Mouse (Mus musculus) stomach, postnatal 0 days (tissue): ENCODE measurements around the gene Eif2ak1. TPM values are rescaled to one million over a fixed set of nuclear protein-coding genes. Genes with fewer than 3 reads are reported as not detected.

Experiments used
- ATAC-seq: fragments of 200-750 bp; cut with Nextera tagmentation; 2 replicates; pipeline ENCODE4 v1.8.0; 2017; ENCODE audit not compliant: low FRiP score, low TSS enrichment
- DNase-seq: peaks from one replicate; pipeline ENCODE4 v3.0.0-alpha.2; 2016; ENCODE audit warnings: low spot score
- H3K27ac ChIP-seq: fragments of 300-500 bp; sonication (generic); replicated peaks from 2 replicates; pipeline ENCODE4 v1.5.1; 2014; ENCODE audit warnings: mild to moderate bottlenecking, control low read depth
- H3K27me3 ChIP-seq: fragments of 300-500 bp; sonication (generic); 2 replicates; pipeline ENCODE4 v1.6.1; 2014; ENCODE audit warnings: low read length; ENCODE audit not compliant: control insufficient read depth, insufficient read depth
- H3K36me3 ChIP-seq: fragments of 300-500 bp; sonication (generic); 2 replicates; pipeline ENCODE4 v1.6.1; 2014; ENCODE audit warnings: low read length, mixed read lengths; ENCODE audit not compliant: control insufficient read depth, insufficient read depth
- H3K4me1 ChIP-seq: fragments of 300-500 bp; sonication (generic); replicated peaks from 2 replicates; pipeline ENCODE4 v1.6.1; 2014; ENCODE audit warnings: antibody characterized with exemption; ENCODE audit not compliant: control insufficient read depth, insufficient read depth
- H3K4me2 ChIP-seq: fragments of 300-500 bp; sonication (generic); replicated peaks from 2 replicates; pipeline ENCODE4 v1.6.1; 2014; ENCODE audit warnings: low read depth, mild to moderate bottlenecking, control low read depth, moderate library complexity
- H3K4me3 ChIP-seq: fragments of 300-500 bp; sonication (generic); 2 replicates; pipeline ENCODE4 v1.5.1; 2014; ENCODE audit warnings: low read depth, low read length, control low read depth
- H3K9ac ChIP-seq: fragments of 300-500 bp; sonication (generic); 2 replicates; pipeline ENCODE4 v1.6.1; 2014; ENCODE audit warnings: mild to moderate bottlenecking, low read length, control low read depth, mixed read lengths
- H3K9me3 ChIP-seq: fragments of 300-500 bp; sonication (generic); 2 replicates; pipeline ENCODE4 v1.6.1; 2016; ENCODE audit warnings: low read length; ENCODE audit not compliant: control insufficient read depth
- CTCF ChIP-seq: IDR thresholded peaks from 2 replicates; pipeline ENCODE4 v1.5.1; 2016; ENCODE audit warnings: antibody characterized with exemption, low read depth, mild to moderate bottlenecking, moderate library complexity
- EP300 ChIP-seq: optimal IDR thresholded peaks from 2 replicates; pipeline ENCODE3; 2016; ENCODE audit warnings: antibody characterized with exemption
- WGBS: fragments of 180-500 bp; shearing (Covaris S2); extraction: QIAGEN DNeasy Blood & Tissue Kit; methylation state at CpG from one replicate; pipeline ENCODE4 v1.1.7; 2014; 5-methylcytosine and 5-hydroxymethylcytosine counted together
- polyA plus RNA-seq: library from polyadenylated mRNA; unstranded; fragments of >200 nt; fragmentation: Nextera tagmentation; extraction: Ambion mirVana; gene quantifications from 2 replicates; pipeline ENCODE4 v1.2.1, GENCODE M21; 2015

Eif2ak1 gene
- polyA plus RNA-seq, 1 experiment from 2014 or later, result 19.9 TPM

- H3K4me2 ChIP-seq, result no peak overlapping the region
- 81% methylated on average over 6 of the region's 6 CpGs for WGBS
- no peak for DNase-seq
- TF ChIP-seq EP300, result no peak
- TF ChIP-seq CTCF, result no peak
- no peaks in the 10 kb centered on the region for H3K4me1 ChIP-seq
- H3K27ac ChIP-seq, result no peak overlapping the region
- no peaks in the 10 kb centered on the region for H3K27me3 ChIP-seq
- no peak for ATAC-seq
- no peak overlapping the region for H3K9ac ChIP-seq
- peaks cover 13% of the 10 kb centered on the region for H3K36me3 ChIP-seq
- no peaks in the 10 kb centered on the region for H3K9me3 ChIP-seq
- no peak overlapping the region for H3K4me3 ChIP-seq
Observed at GRCm38 (mm10) chr5:143924781-143925452, 107.3 kb downstream of the Eif2ak1 start.

- no peak for TF ChIP-seq CTCF
- no peak for TF ChIP-seq EP300
- H3K36me3 ChIP-seq, result peaks cover 8% of the 10 kb centered on the region
- 87% methylated on average over 8 of the region's 8 CpGs for WGBS
Observed at GRCm38 (mm10) chr5:143927875-143928274, 110.3 kb downstream of the Eif2ak1 start, which contains the start of gene Gm42421. Gene Gm42421 (plus strand): TSS chr5:143928175.

GRCm38 (mm10) chr5:143929291-143929690 is 111.7 kb downstream of the Eif2ak1 start:
- no peaks in the 10 kb centered on the region for H3K27me3 ChIP-seq
- no peaks in the 10 kb centered on the region for H3K9me3 ChIP-seq
- ATAC-seq (no peak), DNase-seq (no peak)
- TF ChIP-seq EP300 (no peak), CTCF (no peak)
- H3K4me1 ChIP-seq, result no peaks in the 10 kb centered on the region
- H3K4me2 ChIP-seq, result no peak overlapping the region
- H3K4me3 ChIP-seq, result no peak overlapping the region
- WGBS, result 88% methylated on average over 4 of the region's 4 CpGs
- no peak overlapping the region for H3K9ac ChIP-seq
- peaks cover 8% of the 10 kb centered on the region for H3K36me3 ChIP-seq
- no peak overlapping the region for H3K27ac ChIP-seq

More at GRCm38 (mm10) chr5:143927875-143928274, 110.3 kb downstream of the Eif2ak1 start, which contains the start of gene Gm42421:
- Histone ChIP-seq H3K9me3 (no peaks in the 10 kb centered on the region), H3K27ac (no peak within 1 kb of the TSS), H3K4me1 (no peaks in the 10 kb centered on the region), H3K4me2 (no peak within 1 kb of the TSS), H3K4me3 (no peak within 1 kb of the TSS), H3K27me3 (no peaks in the 10 kb centered on the region), H3K9ac (no peak within 1 kb of the TSS)
- no peak for DNase-seq
- ATAC-seq, result no peak

GRCm38 (mm10) chr5:143930656-143931055 is 113.1 kb downstream of the Eif2ak1 start:
- no peak overlapping the region for H3K27ac ChIP-seq
- 93% methylated on average over 12 of the region's 12 CpGs for WGBS
- no peaks in the 10 kb centered on the region for H3K27me3 ChIP-seq
- H3K4me2 ChIP-seq, result no peak overlapping the region
- no peak for TF ChIP-seq CTCF
- no peak for TF ChIP-seq EP300
- H3K36me3 ChIP-seq, result peaks cover 3% of the 10 kb centered on the region
- ATAC-seq (no peak), DNase-seq (no peak)
- H3K9me3 ChIP-seq, result no peaks in the 10 kb centered on the region
- no peaks in the 10 kb centered on the region for H3K4me1 ChIP-seq
- H3K4me3 ChIP-seq, result no peak overlapping the region
- H3K9ac ChIP-seq, result no peak overlapping the region

- Histone ChIP-seq H3K9ac (no peak overlapping the region), H3K4me3 (no peak overlapping the region), H3K4me1 (no peaks in the 10 kb centered on the region), H3K9me3 (no peaks in the 10 kb centered on the region), H3K36me3 (peaks cover 3% of the 10 kb centered on the region; the same call in 1 of the 2 replicates), H3K4me2 (no peak overlapping the region), H3K27me3 (no peaks in the 10 kb centered on the region), H3K27ac (no peak overlapping the region)
- 78% methylated on average over 6 of the region's 6 CpGs for WGBS
- no peak for TF ChIP-seq CTCF
- ATAC-seq (no peak), DNase-seq (no peak)
Observed at GRCm38 (mm10) chr5:143931863-143932580, 114.4 kb downstream of the Eif2ak1 start.

GRCm38 (mm10) chr5:143932831-143933230 is 115.2 kb downstream of the Eif2ak1 start, which contains the start of gene Rsph10b:
Gene Rsph10b (plus strand): TSS chr5:143933035.
- no peak within 1 kb of the TSS for H3K4me2 ChIP-seq
- H3K4me3 ChIP-seq, result no peak within 1 kb of the TSS
- no peak within 1 kb of the TSS for H3K9ac ChIP-seq
- no peaks in the 10 kb centered on the region for H3K27me3 ChIP-seq
- H3K9me3 ChIP-seq, result no peaks in the 10 kb centered on the region
- no peak for TF ChIP-seq EP300
- 24% methylated on average over 8 of the region's 8 CpGs for WGBS
- peaks cover 3% of the 10 kb centered on the region; the same call in 1 of the 2 replicates for H3K36me3 ChIP-seq
- DNase-seq (no peak), ATAC-seq (0 out of 2 replicates have a peak, but pooled peaks have one; percentile 42)
- H3K27ac ChIP-seq, result no peak within 1 kb of the TSS
- H3K4me1 ChIP-seq, result no peaks in the 10 kb centered on the region
